Mouse (Mus musculus): ENCODE measurements around the gene Cfap97d2. TPM values are rescaled to one million over a fixed set of nuclear protein-coding genes. Genes with fewer than 3 reads are reported as not detected.
"Not testable (repeated sequence)": the region's sequence is repeated elsewhere in the genome, so short reads cannot be mapped to it uniquely, and the experiment has no call there.

The Cfap97d2 gene
- polyA plus RNA-seq, 1 experiment, result 0.12 TPM

GRCm38 (mm10) chr8:13725722-13726121, 20.0 kb downstream of the Cfap97d2 start:
- Histone ChIP-seq H3K27me3 (ENCODE audit: control insufficient read depth, insufficient read depth, low read length) (no peaks in the 10 kb centered on the region), H3K4me1 (ENCODE audit: control insufficient read depth, insufficient read depth, insufficient read length) (no peaks in the 10 kb centered on the region), H3K27ac (ENCODE audit: insufficient read depth, low read length) (no peak overlapping the region), H3K4me3 (ENCODE audit: extremely low read depth, insufficient read depth, insufficient read length) (no peak overlapping the region), H3K36me3 (ENCODE audit: control insufficient read depth, insufficient read depth, low read length) (no peaks in the 10 kb centered on the region)
- no peak for TF ChIP-seq POLR2A (IDR thresholded peaks at IDR 0.05; ENCODE audit: low read depth, low read length)
- TF ChIP-seq CTCF (IDR thresholded peaks at IDR 0.05; ENCODE audit: extremely low read depth, insufficient read depth, insufficient read length, insufficient replicate concordance), result peak; percentile 11; the same call in 1 of the 2 replicates
- peak; percentile 47 to 50 for DNase-seq (ENCODE audit: low read depth in 1 of 2, low spot score in 2 of 2)

DNA sequence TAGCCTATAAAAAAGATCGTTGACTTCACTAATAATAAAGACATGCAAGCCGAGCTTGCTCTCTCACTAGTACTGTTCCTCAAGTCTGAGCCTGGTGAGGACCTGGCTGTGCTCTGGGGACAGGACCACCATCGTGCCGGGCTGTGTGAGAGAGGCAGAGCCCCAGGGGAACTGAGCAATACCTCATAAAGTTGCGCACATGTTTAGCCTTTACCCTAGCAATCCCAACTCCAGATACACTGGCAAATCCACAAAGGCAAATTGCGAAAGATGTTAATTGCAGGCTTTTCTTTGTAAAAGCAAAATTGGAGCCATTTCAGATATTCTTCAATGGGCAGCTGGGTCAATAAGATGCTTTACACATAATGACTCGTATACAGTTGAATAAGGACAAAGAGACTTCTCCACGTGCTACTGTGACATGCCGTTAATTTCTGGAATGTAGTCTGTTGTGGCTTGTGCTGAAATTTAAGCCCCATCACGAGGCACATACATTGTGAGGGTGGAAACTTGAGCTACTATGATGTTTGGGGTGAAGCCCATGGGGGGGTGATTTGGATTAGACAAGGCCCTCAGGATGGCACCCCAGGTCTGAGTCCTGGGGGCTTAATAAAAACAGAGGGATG, 21.9 kb downstream of the Cfap97d2 start:
- no peak for TF ChIP-seq CTCF (IDR thresholded peaks at IDR 0.05; ENCODE audit: extremely low read depth, insufficient read depth, insufficient read length, insufficient replicate concordance)
- TF ChIP-seq POLR2A (IDR thresholded peaks at IDR 0.05; ENCODE audit: low read depth, low read length), result no peak
- Histone ChIP-seq H3K27ac (ENCODE audit: insufficient read depth, low read length) (no peak overlapping the region), H3K27me3 (ENCODE audit: control insufficient read depth, insufficient read depth, low read length) (no peaks in the 10 kb centered on the region), H3K36me3 (ENCODE audit: control insufficient read depth, insufficient read depth, low read length) (no peaks in the 10 kb centered on the region), H3K4me3 (ENCODE audit: extremely low read depth, insufficient read depth, insufficient read length) (no peak overlapping the region), H3K4me1 (ENCODE audit: control insufficient read depth, insufficient read depth, insufficient read length) (no peaks in the 10 kb centered on the region)
- no peak for DNase-seq (ENCODE audit: low read depth in 1 of 2, low spot score in 2 of 2)
- WGBS, result 85% methylated on average over 10 of the region's 10 CpGs

- no peaks in the 10 kb centered on the region for H3K27me3 ChIP-seq (ENCODE audit: control insufficient read depth, insufficient read depth, low read length)
- 4% methylated on average over 6 of the region's 6 CpGs for WGBS
- no peak overlapping the region for H3K4me3 ChIP-seq (ENCODE audit: extremely low read depth, insufficient read depth, insufficient read length)
- no peak for DNase-seq (ENCODE audit: low read depth in 1 of 2, low spot score in 2 of 2)
- H3K36me3 ChIP-seq (ENCODE audit: control insufficient read depth, insufficient read depth, low read length), result no peaks in the 10 kb centered on the region
- no peak for TF ChIP-seq POLR2A (IDR thresholded peaks at IDR 0.05; ENCODE audit: low read depth, low read length)
- no peak for TF ChIP-seq CTCF (IDR thresholded peaks at IDR 0.05; ENCODE audit: extremely low read depth, insufficient read depth, insufficient read length, insufficient replicate concordance)
- H3K27ac ChIP-seq (ENCODE audit: insufficient read depth, low read length), result no peak overlapping the region
- H3K4me1 ChIP-seq (ENCODE audit: control insufficient read depth, insufficient read depth, insufficient read length), result peaks cover 2% of the 10 kb centered on the region; the same call in 1 of the 2 replicates
These were observed 34.7 kb downstream of the Cfap97d2 start for GRCm38 (mm10) chr8:13740323-13740770.

DNA sequence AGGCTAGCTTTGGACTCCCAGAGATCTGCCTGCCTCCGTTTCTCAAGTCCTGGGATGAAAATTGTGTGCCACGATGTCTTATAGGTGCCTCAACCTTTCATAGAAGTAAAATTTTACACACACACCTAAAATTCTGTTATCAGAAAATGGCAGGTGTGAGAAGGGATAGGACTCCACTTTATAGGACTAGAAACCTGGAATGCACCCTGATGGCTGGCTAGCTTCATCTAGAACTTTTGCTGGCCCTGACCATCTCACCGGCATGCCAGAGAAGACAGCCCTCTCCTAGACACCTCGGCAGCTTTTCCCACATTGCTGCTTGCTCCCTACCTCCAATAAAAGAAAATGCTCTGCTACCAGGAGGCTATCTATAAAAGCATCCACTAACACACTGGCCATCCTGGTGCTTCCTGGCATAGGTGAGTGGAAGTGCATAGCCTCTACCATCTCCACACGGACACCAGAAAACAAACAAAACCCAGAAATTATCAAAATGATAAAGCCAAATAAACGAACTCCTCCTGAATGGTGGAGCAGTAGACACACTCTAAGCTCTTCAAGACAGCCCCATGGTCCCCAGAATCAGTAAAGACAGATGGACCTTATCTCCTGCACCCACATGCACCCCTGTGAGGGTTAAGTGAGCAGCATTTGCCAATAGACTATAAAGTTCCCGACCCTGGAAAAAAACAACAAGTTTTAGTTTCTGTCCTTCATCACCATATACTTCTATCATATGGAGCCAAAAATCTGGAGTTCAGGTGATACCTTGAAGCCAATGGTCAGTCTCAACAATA, 35.3 kb downstream of the Cfap97d2 start:
- Histone ChIP-seq H3K27me3 (ENCODE audit: control insufficient read depth, insufficient read depth, low read length) (no peaks in the 10 kb centered on the region), H3K4me3 (ENCODE audit: extremely low read depth, insufficient read depth, insufficient read length) (no peak overlapping the region), H3K27ac (ENCODE audit: insufficient read depth, low read length) (no peak overlapping the region), H3K36me3 (ENCODE audit: control insufficient read depth, insufficient read depth, low read length) (no peaks in the 10 kb centered on the region), H3K4me1 (ENCODE audit: control insufficient read depth, insufficient read depth, insufficient read length) (peaks cover 2% of the 10 kb centered on the region; the same call in 1 of the 2 replicates)
- TF ChIP-seq CTCF (IDR thresholded peaks at IDR 0.05; ENCODE audit: extremely low read depth, insufficient read depth, insufficient read length, insufficient replicate concordance) (no peak), POLR2A (IDR thresholded peaks at IDR 0.05; ENCODE audit: low read depth, low read length) (no peak)
- no peak for DNase-seq (ENCODE audit: low read depth in 1 of 2, low spot score in 2 of 2)
- 59% methylated on average over 7 of the region's 7 CpGs for WGBS

DNA sequence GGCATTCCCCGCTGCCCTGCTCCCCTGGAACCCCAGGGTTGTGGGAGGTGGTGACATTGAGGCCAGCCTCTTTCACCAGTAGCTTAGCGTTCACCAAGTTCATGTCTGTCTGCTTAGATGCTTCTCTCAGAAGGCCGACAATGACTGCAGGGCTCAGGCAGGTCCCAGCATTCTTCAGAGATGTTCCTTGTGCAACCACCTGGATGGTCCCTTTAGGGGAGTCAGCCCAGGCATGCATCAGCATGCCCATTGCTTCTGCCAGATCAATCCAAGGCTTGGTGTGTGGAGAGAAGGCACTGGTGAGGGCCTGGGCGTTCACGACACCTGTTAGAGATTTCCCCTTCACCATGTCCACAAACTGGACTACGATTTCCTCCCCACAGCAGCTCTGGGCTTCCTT, 40.5 kb downstream of the Cfap97d2 start:
- H3K36me3 ChIP-seq (ENCODE audit: control insufficient read depth, insufficient read depth, low read length); H3K4me1 ChIP-seq (ENCODE audit: control insufficient read depth, insufficient read depth, insufficient read length); H3K27ac ChIP-seq (ENCODE audit: insufficient read depth, low read length); DNase-seq (ENCODE audit: low read depth in 1 of 2, low spot score in 2 of 2); H3K27me3 ChIP-seq (ENCODE audit: control insufficient read depth, insufficient read depth, low read length); H3K4me3 ChIP-seq (ENCODE audit: extremely low read depth, insufficient read depth, insufficient read length): not testable (repeated sequence)
- 87% methylated on average over 6 of the region's 6 CpGs for WGBS

DNA sequence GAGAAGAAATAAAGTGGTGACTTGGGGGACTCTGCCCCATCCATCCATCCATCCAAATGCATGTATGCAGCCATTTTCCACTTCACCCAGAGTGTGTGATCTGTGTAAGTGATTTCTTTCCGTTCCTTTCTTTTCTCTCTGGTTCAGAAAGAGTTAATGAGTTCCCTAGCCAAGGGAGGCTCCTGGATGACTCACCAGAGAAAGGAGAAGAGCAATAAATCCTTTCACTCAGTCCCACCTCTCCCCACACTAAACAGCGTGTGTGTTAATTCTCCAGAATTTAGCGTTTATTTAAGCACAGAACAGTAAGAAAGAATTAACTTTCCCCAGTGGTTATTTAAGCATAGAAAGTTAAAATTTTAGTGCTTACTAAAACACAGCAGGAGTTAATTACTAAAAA, 41.9 kb downstream of the Cfap97d2 start:
- Histone ChIP-seq H3K4me1 (ENCODE audit: control insufficient read depth, insufficient read depth, insufficient read length) (no peaks in the 10 kb centered on the region), H3K36me3 (ENCODE audit: control insufficient read depth, insufficient read depth, low read length) (no peaks in the 10 kb centered on the region), H3K27me3 (ENCODE audit: control insufficient read depth, insufficient read depth, low read length) (no peaks in the 10 kb centered on the region), H3K4me3 (ENCODE audit: extremely low read depth, insufficient read depth, insufficient read length) (no peak overlapping the region), H3K27ac (ENCODE audit: insufficient read depth, low read length) (no peak overlapping the region)
- WGBS, result 42% methylated on average over 3 of the region's 3 CpGs
- DNase-seq (ENCODE audit: low read depth in 1 of 2, low spot score in 2 of 2), result no peak
- TF ChIP-seq CTCF (IDR thresholded peaks at IDR 0.05; ENCODE audit: extremely low read depth, insufficient read depth, insufficient read length, insufficient replicate concordance) (no peak), POLR2A (IDR thresholded peaks at IDR 0.05; ENCODE audit: low read depth, low read length) (no peak)

DNA sequence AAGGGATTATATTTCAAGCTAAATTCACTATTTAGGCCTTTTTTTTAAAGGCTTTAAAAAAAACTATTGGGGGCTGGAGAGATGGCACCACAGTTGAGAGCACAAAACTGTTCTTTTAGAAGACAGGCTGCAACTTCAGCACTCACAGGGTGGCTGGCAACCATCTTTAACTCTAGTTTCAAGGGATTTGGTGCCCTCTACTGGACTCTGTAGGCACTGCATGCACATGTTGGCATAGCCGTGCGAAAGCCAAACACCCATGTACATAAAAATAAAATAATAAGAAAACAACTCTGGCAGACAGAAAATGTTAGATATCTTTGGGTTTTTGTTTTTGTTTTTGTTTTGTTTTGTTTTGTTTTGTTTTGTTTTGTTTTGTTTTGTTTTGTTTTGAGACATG, 48.0 kb downstream of the Cfap97d2 start:
- Histone ChIP-seq H3K4me3 (ENCODE audit: extremely low read depth, insufficient read depth, insufficient read length) (no peak overlapping the region), H3K36me3 (ENCODE audit: control insufficient read depth, insufficient read depth, low read length) (no peaks in the 10 kb centered on the region), H3K4me1 (ENCODE audit: control insufficient read depth, insufficient read depth, insufficient read length) (no peaks in the 10 kb centered on the region; the same call in 1 of the 2 replicates), H3K27me3 (ENCODE audit: control insufficient read depth, insufficient read depth, low read length) (no peaks in the 10 kb centered on the region), H3K27ac (ENCODE audit: insufficient read depth, low read length) (no peak overlapping the region)
- no peak for TF ChIP-seq POLR2A (IDR thresholded peaks at IDR 0.05; ENCODE audit: low read depth, low read length)
- TF ChIP-seq CTCF (IDR thresholded peaks at IDR 0.05; ENCODE audit: extremely low read depth, insufficient read depth, insufficient read length, insufficient replicate concordance), result peak; percentile 47; the same call in 1 of the 2 replicates
- DNase-seq (ENCODE audit: low read depth in 1 of 2, low spot score in 2 of 2), result peak; percentile 54 to 66
- 18% methylated on average over 2 of the region's 2 CpGs for WGBS
